Mouse (Mus musculus): ENCODE results near the gene Klra9.

- no peak for TF ChIP-seq CTCF (IDR thresholded peaks at IDR 0.05; ENCODE audit: low read depth)
- TF ChIP-seq EP300 (IDR thresholded peaks at IDR 0.05; ENCODE audit: low read depth), result no peak
Measured at GRCm38 (mm10) chr6:130233222-130233621, 40.3 kb upstream of the Klra9 start, which contains the start of gene Klra7.

All from liver, postnatal 0 days (tissue).